Mouse (Mus musculus) myocyte (in vitro differentiated cells): ENCODE measurements around the gene Rpain.

Source experiments
- POLR2A ChIP-seq: IDR thresholded peaks from one replicate; pipeline ENCODE4 v1.6.1; 2011; ENCODE audit warnings: low read depth, mild to moderate bottlenecking, control low read depth, moderate library complexity; ENCODE audit not compliant: insufficient read length
- TCF12 ChIP-seq: IDR thresholded peaks from one replicate; pipeline ENCODE4 v1.6.1; 2011; ENCODE audit warnings: mild to moderate bottlenecking, control low read depth; ENCODE audit not compliant: poor library complexity, insufficient read depth, severe bottlenecking
- TCF3 ChIP-seq: IDR thresholded peaks from one replicate; pipeline ENCODE4 v1.6.1; 2011; ENCODE audit warnings: low read depth, control low read depth; ENCODE audit not compliant: insufficient read length
- USF1 ChIP-seq: IDR thresholded peaks from one replicate; pipeline ENCODE4 v1.6.1; 2011; ENCODE audit warnings: low read depth, mild to moderate bottlenecking, control low read depth, moderate library complexity

GRCm38 (mm10) chr11:70969271-70969794 lies 680 bp upstream of the Rpain start:
- TF ChIP-seq POLR2A = no peak
- TF ChIP-seq TCF3 = no peak
- no peak for TF ChIP-seq USF1
- no peak for TF ChIP-seq TCF12
